Mouse (Mus musculus) c-Kit-positive CD71-negative TER-119-negative erythroid progenitor cells, embryonic 14.5 days (primary cell): ENCODE data around the gene Lrpprc.
"Not testable (repeated sequence)": the region's sequence is repeated elsewhere in the genome, so short reads cannot be mapped to it uniquely, and the experiment has no call there.

ENCODE experiments used
- DNase-seq: peaks from one replicate; pipeline ENCODE4 v3.0.0-alpha.2; 2013; ENCODE audit warnings: low read depth

The Lrpprc gene

DNA sequence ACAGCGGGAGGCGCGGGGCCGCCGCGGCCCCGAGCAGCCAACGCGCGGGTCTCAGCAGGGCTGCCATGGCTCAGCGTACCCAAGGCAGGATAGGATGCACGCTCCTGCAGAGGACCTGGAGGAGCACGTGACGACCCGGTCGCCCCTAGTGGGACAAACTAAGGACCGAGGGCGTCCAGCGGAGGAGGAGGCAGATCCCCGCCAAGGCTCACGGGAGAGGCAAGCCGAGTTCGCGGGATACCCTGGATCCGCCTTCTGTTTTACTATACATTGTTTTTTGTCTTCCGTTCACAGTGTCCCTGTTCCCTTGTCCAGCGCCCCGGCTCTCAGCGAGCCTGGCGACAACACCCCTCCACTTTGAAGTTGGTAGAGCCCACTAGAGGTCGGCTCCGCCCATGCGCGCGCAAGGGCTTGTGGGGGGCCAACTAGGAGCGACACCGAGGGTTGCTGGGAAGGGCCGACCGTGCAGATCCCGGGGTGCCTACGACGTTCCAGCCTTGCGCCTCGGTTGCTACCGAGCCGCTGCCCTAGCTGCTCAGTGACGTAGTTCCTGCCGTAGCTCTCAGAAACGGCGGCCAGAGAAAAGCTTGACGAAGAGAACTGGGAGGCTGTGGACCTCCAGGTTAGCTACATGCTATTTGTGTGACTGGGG is at the start of gene Lrpprc:
TSS of gene Lrpprc (minus strand) at position 343 of the 652 bp plus-strand sequence.
- DNase-seq, result peak; percentile 83

DNA sequence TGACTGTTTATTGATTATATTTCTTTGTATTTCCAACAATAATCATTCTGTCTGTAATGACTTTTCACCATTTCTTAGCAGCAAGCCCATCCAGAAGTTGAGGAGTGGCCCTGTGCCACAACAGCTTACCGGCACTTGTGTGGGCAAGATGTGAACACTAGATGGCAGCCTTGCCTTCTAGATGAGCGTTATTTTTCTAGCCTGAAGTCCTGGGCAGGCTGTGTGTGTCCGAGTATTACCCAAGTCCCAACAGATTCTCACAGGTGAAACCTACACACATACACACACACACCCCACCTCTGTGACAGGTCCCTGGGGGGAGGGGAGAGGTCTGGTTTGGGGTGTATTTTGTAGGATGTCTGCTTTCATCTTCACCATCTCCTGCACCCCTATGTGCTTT is 47.2 kb upstream of the Lrpprc start:
- peak; percentile 42 for DNase-seq

GRCm38 (mm10) chr17:84835249-84835648 is 44.7 kb upstream of the Lrpprc start:
- DNase-seq, result no peak

DNA sequence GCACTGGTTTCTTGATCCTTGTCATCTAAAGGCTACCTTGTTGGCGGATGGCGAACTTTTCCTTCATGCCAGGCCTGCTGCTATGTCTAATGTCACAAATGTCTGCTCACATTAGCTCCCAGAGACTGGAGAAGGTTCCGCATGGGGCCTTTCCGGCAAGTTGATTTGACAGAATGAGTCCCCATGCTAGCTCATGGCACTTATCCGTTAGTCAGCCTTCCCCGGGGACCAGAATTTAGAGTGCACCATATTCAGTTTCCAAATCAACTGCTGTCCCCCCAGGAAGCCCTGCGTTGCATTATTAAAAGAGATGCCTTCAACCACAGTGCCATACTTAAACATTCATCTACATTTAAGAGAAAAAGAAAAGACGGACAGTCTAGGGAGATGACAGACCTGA is 41.8 kb upstream of the Lrpprc start:
- DNase-seq, result no peak

DNA sequence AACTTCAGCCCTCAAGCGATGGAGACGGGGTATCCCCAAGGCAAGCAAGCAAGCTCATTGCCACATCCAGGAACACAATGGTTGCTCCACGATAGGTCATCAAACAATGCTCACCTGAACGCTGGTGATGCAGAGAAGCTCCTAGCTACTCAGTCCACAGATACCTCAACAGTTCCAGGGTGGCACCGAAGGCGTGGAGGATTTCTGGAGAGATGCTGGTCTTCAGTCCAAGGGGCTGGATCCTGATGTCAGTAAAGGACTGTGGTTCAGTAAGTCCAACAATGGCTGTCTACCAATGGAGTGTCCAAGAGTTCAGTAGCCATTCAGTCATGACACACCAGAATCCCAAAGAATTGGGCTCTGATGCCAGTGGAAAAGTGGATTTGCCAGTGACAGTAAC is 37.7 kb upstream of the Lrpprc start:
- DNase-seq, result no peak

DNA sequence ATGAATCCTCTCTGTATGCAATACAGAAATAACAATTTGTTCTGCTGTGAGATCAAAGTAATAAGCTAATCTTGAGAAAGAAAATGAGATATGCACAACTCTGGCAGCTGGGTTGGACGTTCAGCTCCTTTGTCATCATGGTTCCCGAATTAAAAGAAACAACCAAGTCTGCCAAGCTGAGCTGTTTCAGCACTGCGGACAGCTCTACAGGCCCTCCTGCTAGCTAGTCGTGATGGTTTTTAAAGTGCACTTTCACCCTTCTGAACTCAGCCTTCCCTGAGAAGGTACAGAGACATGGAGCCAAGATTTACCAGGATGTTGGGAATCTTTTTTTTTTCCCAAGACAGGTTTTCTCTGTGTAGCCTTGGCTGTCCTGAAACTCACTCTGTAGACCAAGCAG is 30.0 kb upstream of the Lrpprc start:
- peak; percentile 29 for DNase-seq

- DNase-seq, result no peak
Observed at GRCm38 (mm10) chr17:84818390-84818789, 27.8 kb upstream of the Lrpprc start.

GRCm38 (mm10) chr17:84816014-84816461 is 25.4 kb upstream of the Lrpprc start:
- DNase-seq, result no peak

GRCm38 (mm10) chr17:84814905-84815304 is 24.3 kb upstream of the Lrpprc start:
- no peak for DNase-seq

DNA sequence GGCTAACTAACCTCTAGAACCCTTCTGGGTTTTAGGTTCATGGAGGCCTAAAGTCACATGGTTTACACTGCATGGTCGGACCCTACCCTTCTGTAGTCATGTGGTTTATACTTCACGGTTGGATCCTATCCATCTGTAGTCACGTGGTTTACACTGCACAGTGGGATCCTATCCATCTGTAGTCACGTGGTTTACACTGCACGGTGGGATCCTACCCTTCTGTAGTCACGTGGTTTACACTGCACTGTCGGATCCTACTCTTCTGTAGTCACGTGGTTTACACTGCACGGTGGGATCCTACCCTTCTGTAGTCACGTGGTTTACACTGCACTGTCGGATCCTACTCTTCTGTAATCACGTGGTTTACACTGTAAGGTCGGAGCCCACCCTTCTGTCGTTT is 23.6 kb upstream of the Lrpprc start:
- not testable (repeated sequence) for DNase-seq

DNA sequence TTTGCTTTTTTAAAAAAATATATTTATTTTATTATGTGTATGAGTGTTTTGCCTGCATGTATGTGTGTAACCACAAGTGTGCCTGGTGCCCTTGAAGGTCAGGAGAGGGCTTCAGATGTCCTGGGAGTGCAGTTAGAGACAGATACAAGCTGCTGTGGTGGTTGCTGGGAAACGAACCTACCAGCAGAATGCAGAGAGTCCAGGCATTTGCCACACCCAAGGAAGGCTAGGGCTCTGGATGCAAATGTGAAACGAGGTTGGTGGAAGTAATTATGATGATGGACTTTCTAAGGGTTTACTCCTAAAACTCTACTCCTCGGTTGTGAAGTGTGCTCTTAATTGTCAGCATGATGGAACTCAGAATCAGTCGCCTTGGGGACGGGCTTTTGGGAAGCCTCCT is 1.4 kb upstream of the Lrpprc start:
- no peak for DNase-seq

GRCm38 (mm10) chr17:84791156-84791555 is 567 bp upstream of the Lrpprc start:
- DNase-seq, result peak; percentile 19

DNA sequence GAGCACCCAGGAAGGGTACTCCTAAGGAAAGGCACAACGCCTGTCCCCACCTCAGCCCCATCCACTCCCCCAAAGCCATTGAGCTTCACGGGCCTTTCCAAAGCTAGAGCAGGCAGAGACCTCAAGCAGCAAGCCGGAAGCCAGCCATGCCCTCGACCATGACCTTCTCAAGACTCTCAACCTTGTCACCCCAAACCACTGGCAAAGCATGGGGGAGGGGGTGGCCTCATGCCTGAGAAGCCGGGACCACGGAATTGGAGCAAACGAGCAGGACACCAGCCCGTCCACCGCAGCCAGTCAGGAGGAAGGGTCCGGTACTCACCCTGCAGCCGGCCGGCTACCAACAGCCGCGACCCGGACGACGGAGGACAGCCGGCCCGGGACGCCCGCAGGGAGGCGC is 546 bp downstream of the Lrpprc start:
- DNase-seq, result no peak

GRCm38 (mm10) chr17:84788376-84789125 is 2.0 kb downstream of the Lrpprc start:
- no peak for DNase-seq

GRCm38 (mm10) chr17:84787477-84787876 is 3.1 kb downstream of the Lrpprc start:
- DNase-seq, result no peak

- DNase-seq, result no peak
Observed at GRCm38 (mm10) chr17:84786911-84787310, 3.7 kb downstream of the Lrpprc start.

- no peak for DNase-seq
Observed at GRCm38 (mm10) chr17:84785176-84785575, 5.4 kb downstream of the Lrpprc start.

DNA sequence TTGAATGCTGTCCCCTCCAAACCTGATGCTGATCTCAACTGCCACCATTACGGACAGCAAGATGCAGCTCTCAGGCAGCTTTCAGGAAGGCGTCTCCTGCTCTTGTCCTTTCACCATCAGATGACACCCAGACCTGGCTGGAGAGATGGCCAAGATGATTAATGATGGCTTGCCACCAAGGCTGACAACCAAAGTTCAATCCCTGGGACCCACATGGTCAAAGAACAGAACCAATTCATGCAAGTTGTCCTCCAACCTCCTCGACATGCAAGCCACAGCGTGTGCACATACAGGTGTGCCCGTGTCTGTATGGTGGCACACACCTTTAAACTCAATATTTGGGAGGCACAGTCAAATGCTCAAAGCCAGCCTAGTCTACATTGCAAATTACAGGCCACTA is 7.1 kb downstream of the Lrpprc start:
- DNase-seq, result no peak

DNA sequence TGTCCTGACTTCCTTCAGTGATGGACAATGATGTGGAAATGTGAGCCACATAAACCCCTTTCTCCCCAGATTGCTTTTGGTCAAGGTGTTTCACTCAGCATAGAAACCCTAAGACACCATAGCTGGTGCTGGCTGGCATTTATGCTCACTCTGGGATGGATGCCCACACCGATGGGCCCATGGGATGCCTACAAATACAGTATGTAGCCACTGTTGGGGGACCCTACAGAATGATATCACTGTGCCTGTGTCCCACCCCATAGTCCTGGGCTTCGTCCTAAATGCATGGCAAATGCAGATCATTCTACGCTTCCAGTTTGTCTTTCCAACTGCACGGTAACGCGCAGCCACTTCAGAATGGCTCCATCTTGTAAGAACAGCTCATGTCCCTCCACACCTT is 10.3 kb downstream of the Lrpprc start:
- DNase-seq, result no peak

DNA sequence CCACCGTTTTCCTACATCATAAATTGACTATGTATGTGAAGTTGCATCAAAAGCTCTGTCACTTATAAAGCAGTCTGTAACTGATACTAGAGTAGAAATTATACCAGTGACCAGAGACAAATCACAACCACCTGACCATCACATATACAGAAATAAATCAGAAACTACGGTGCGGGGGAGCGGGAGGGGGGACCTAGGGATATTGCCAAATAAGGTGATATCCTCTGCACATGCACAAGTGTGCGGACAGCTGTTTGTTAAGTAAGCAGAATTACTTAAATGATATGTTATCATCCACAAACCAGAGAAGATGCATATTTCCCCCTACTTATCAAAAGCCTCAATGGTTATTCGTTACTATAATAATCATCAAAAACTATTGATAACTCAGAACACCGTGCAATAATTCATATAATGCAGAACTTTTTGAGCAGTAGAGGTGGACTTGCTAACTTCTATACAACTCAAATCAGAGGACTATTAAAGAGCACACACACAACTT is 12.1 kb downstream of the Lrpprc start:
- DNase-seq, result no peak

DNA sequence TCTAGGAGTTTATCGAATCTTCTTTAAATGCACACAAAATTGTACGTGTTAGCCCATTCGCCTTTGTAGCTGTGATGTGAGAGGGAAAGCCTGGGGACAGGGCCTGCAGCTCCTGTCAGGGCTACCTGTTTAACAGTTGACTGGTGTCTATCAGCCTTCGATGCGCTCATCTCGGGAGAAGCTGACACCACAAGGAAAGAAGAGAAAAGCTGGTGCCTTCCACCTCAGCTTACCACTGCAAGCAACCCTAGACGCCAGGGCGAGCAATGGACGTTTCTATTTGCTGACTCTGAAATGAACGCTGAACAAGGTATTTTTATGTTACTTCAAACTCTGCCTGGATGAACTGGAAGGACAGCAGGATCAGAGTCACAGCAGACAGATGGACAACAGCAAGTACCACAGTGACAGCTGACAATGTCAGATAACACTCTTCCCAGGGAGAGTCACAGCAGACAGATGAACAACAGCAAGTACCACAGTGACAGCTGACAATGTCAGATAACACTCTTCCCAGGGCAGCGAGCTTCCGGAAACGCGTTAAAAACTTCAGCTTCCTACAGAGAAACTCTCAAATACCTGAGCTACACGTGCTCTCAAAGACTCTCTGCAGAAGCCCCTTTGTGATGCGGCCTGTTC is 14.1 kb downstream of the Lrpprc start:
- DNase-seq, result peak; percentile 34

GRCm38 (mm10) chr17:84775291-84775690 is 15.3 kb downstream of the Lrpprc start:
- DNase-seq, result no peak

DNA sequence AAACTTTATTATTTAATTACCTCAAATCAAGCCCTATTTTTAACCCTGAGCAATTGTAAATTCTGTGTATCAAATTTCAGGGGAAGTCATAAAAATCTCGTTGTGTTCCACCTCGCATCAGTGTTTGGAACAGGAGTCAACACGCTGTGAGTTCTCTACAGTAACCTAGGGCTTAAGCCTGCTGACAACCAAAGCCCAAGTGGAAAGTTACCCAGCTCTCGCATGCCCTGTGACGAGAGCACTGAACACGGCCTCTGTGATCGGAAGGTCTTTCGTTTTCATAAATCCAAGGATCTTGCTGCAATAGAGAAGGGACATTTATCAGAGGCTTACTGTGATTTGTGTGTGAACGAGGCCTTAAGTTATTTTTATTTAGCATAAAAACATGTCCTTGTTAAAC is 18.7 kb downstream of the Lrpprc start:
- no peak for DNase-seq
